Mouse (Mus musculus) bone marrow macrophage, adult 2 months (primary cell): ENCODE measurements around the gene Def6.

Experiments used
- CTCF ChIP-seq: IDR thresholded peaks from 2 replicates; pipeline ENCODE4 v1.5.1; 2012; ENCODE audit warnings: low read depth, mild to moderate bottlenecking, low read length, moderate library complexity
- POLR2A ChIP-seq: IDR thresholded peaks from 2 replicates; pipeline ENCODE4 v1.6.1; 2012; ENCODE audit warnings: mild to moderate bottlenecking, low read depth, low read length, borderline replicate concordance

GRCm38 (mm10) chr17:28263181-28263894, 55.8 kb downstream of the Def6 start:
- TF ChIP-seq CTCF = no peak
- TF ChIP-seq POLR2A = no peak
